Comparison of ENCODE assay signal across 1 mouse cellular context in the genomic region with DNA sequence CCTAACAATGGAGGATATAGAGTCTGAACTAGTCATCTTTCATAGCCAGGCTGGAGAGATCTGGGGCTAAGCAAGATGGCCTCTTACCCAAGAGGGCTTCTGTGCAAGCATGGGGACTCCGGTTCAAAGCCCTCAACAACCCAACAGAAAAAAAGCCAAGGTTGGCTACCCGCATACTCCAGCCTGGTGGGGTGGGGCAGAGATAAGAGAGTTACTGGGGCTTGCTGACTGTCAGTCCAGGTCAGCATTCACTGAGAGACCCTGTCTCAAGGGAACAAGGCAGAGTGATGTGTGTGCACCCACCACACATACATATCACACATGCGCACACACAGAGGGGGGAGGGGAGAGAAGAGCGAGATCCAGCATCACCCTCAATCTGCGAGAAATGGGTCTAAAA.
TF ChIP-seq lines count a peak whose summit lies in the region.

No protein-coding gene starts in this region.

TF ChIP-seq in MEL, 35 proteins besides CTCF, POLR2A, EP300 and RAD21 (continued from another document):
- TF ChIP-seq TBP (IDR thresholded peaks at IDR 0.05; ENCODE audit: low read depth, low read length) (no peak), TCF12 (IDR thresholded peaks at IDR 0.05; ENCODE audit: low read depth, low read length) (peak; percentile 29; the same call in 1 of the 2 replicates), ZMIZ1 (IDR thresholded peaks at IDR 0.05; ENCODE audit: low read depth, low read length) (no peak), HCFC1 (IDR thresholded peaks at IDR 0.05; ENCODE audit: low read depth, low read length) (no peak), TAL1 (IDR thresholded peaks at IDR 0.05; ENCODE audit: low read length) (no peak)
TF ChIP-seq in MEL: peak in this region for 2.
